Mouse (Mus musculus) stomach, postnatal 0 days (tissue): ENCODE results near the gene Pomc.

Experiments
- CTCF ChIP-seq: IDR thresholded peaks from 2 replicates; pipeline ENCODE4 v1.5.1; 2016; ENCODE audit warnings: antibody characterized with exemption, low read depth, mild to moderate bottlenecking, moderate library complexity
- EP300 ChIP-seq: optimal IDR thresholded peaks from 2 replicates; pipeline ENCODE3; 2016; ENCODE audit warnings: antibody characterized with exemption

GRCm38 (mm10) chr12:3982257-3982656, 27.5 kb downstream of the Pomc start:
- no peak for TF ChIP-seq CTCF
- TF ChIP-seq EP300: no peak
